Mouse (Mus musculus) intestine, postnatal 0 days (tissue): Measurements from ENCODE around the gene Kctd19. TPM values are rescaled to one million over a fixed set of nuclear protein-coding genes. Genes with fewer than 3 reads are reported as not detected.

ENCODE experiments used
- ATAC-seq: fragments of 200-750 bp; cut with Nextera tagmentation; 2 replicates; pipeline ENCODE4 v1.8.0; 2017; ENCODE audit warnings: mild to moderate bottlenecking, moderate TSS enrichment, moderate library complexity
- H3K27ac ChIP-seq: fragments of 300-500 bp; sonication (generic); 2 replicates; pipeline ENCODE4 v1.5.1; 2014; ENCODE audit warnings: mild to moderate bottlenecking, low read depth, low read length, moderate library complexity
- H3K27me3 ChIP-seq: fragments of 300-500 bp; sonication (generic); replicated peaks from 2 replicates; pipeline ENCODE4 v1.6.1; 2014; ENCODE audit warnings: low read length, mixed read lengths; ENCODE audit not compliant: control insufficient read depth, insufficient read depth
- H3K36me3 ChIP-seq: fragments of 300-500 bp; sonication (generic); 2 replicates; pipeline ENCODE4 v1.6.1; 2014; ENCODE audit warnings: mild to moderate bottlenecking, moderate library complexity; ENCODE audit not compliant: control insufficient read depth, insufficient read depth
- H3K4me1 ChIP-seq: fragments of 300-500 bp; sonication (generic); replicated peaks from 2 replicates; pipeline ENCODE4 v1.6.1; 2014; ENCODE audit warnings: antibody characterized with exemption, low read length, mixed read lengths; ENCODE audit not compliant: control insufficient read depth, insufficient read depth
- H3K4me2 ChIP-seq: fragments of 300-500 bp; sonication (generic); replicated peaks from 2 replicates; pipeline ENCODE4 v1.6.1; 2014; ENCODE audit warnings: low read depth, mild to moderate bottlenecking, moderate library complexity
- H3K4me3 ChIP-seq: fragments of 300-500 bp; sonication (generic); 2 replicates; pipeline ENCODE4 v1.5.1; 2014; ENCODE audit warnings: low read depth, low read length
- H3K9ac ChIP-seq: fragments of 300-500 bp; sonication (generic); 2 replicates; pipeline ENCODE4 v1.6.1; 2014; ENCODE audit warnings: mild to moderate bottlenecking, low read depth, low read length
- H3K9me3 ChIP-seq: fragments of 300-500 bp; sonication (generic); 2 replicates; pipeline ENCODE4 v1.6.1; 2016; ENCODE audit warnings: mixed run types; ENCODE audit not compliant: control insufficient read depth
- CTCF ChIP-seq: sonication (generic); IDR thresholded peaks from 2 replicates; pipeline ENCODE4 v1.5.1; 2016; ENCODE audit warnings: low read depth, mild to moderate bottlenecking, control low read depth, antibody characterized with exemption, moderate library complexity
- WGBS: fragments of 180-500 bp; shearing (Covaris S2); extraction: QIAGEN DNeasy Blood & Tissue Kit; methylation state at CpG from one replicate; pipeline ENCODE4 v1.1.7; 2014; 5-methylcytosine and 5-hydroxymethylcytosine counted together
- polyA plus RNA-seq: library from polyadenylated mRNA; unstranded; fragments of >200 nt; fragmentation: Nextera tagmentation; extraction: Ambion mirVana; gene quantifications from 2 replicates; pipeline ENCODE4 v1.2.1, GENCODE M21; 2015

The Kctd19 gene
- polyA plus RNA-seq, 1 experiment from 2014 or later, result 0.07 TPM

DNA sequence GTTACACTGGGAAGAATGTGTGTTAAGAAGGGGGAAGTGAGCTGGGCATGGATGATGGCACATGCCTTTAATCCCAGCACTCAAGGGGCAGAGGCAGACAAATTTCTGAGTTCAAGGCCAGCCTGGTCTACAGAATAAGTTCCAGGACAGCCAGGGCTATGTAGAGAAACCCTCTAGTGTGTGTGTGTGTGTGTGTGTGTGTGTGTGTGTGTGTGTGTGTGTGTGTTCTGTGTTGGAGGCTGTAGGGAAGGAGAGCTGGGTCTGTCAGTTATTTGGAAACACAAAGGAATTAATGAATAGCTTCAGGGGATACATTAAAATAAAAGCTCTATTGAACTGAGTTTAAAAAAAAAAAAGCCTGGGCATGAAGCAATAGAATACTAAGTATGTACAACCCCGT is 37.7 kb upstream of the Kctd19 start:
- Histone ChIP-seq H3K27ac (no peak overlapping the region), H3K4me3 (no peak overlapping the region), H3K27me3 (peaks cover 3% of the 10 kb centered on the region; the same call in 1 of the 2 replicates), H3K4me1 (no peaks in the 10 kb centered on the region), H3K9me3 (no peaks in the 10 kb centered on the region), H3K4me2 (no peak overlapping the region), H3K9ac (no peak overlapping the region), H3K36me3 (no peaks in the 10 kb centered on the region)
- 76% methylated on average over 1 of the region's 1 CpGs for WGBS
- ATAC-seq, result no peak
- TF ChIP-seq CTCF, result no peak

DNA sequence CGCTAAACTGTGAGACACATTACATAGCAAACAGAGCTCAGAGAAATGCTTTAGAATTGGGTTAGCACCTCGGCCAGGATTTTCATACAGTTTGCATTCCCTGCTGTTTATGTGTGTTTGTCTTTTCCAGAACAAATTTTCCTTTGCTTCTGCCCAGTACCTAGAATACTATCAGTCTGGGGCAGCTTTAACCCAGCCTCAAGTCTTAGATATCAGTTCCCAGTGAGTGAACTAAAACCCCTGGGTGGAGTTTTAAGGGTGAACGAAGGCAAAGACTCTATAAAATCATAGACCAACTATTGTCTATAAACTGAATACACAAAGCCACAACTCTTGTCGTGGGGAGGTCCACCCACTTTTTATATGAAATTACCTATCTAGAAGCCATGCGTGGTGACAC is 35.3 kb upstream of the Kctd19 start:
- ATAC-seq, result no peak
- 73% methylated on average over 5 of the region's 5 CpGs for WGBS
- no peaks in the 10 kb centered on the region; the same call in 1 of the 2 replicates for H3K27me3 ChIP-seq

DNA sequence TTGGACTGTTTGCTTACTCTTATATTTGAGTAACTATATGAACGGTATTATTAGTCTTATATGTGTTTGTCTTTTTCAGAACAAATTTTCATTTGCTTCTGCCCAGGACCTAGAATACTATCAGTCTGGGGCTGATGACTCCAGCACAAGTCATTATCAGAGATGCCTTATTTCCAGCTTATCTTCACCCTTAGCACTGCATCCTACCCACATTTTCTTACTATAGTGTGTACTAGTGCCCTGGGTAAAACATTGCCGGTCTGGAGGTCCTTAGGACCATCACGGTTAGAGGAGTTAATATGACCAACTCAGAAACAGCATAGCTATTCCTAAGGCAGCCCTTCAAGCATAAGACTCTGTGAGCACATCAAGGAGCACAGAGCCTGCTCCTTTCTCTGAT is 34.9 kb upstream of the Kctd19 start:
- no peak for ATAC-seq
- H3K4me3 ChIP-seq, result no peak overlapping the region

More for the DNA sequence above, 35.3 kb upstream of the Kctd19 start:
- no peak for TF ChIP-seq CTCF
- no peak overlapping the region for H3K4me3 ChIP-seq
- H3K4me1 ChIP-seq, result no peaks in the 10 kb centered on the region
- H3K9ac ChIP-seq, result no peak overlapping the region
- no peaks in the 10 kb centered on the region for H3K9me3 ChIP-seq
- H3K4me2 ChIP-seq, result no peak overlapping the region
- no peaks in the 10 kb centered on the region for H3K36me3 ChIP-seq
- H3K27ac ChIP-seq, result no peak overlapping the region

DNA sequence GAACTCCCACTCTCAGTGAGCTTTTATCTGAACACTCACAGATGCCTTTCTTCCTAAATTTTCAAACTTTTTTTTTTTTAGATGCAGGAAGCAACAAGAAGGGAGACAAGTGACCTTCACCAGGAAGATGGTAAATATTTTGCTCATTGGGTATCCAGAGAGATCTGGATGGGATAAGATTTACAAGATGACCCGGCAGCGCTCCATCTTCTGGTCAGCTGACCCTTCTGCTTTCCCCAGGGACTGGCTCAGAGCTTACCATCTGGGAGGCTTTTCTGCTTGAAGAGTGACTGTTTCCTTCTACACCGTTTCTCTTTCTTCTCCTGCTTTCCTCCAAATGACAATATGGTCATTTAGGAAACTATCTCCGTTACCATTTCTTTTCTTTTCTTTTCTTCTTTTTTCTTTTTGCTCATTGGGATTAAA is 32.8 kb upstream of the Kctd19 start:
- no peak overlapping the region for H3K4me2 ChIP-seq
- 29% methylated on average over 4 of the region's 4 CpGs for WGBS
- H3K4me3 ChIP-seq, result no peak overlapping the region
- H3K27me3 ChIP-seq, result no peaks in the 10 kb centered on the region; the same call in 1 of the 2 replicates
- no peaks in the 10 kb centered on the region for H3K9me3 ChIP-seq
- no peaks in the 10 kb centered on the region for H3K4me1 ChIP-seq
- no peak for ATAC-seq
- no peaks in the 10 kb centered on the region for H3K36me3 ChIP-seq
- TF ChIP-seq CTCF, result no peak
- no peak overlapping the region for H3K27ac ChIP-seq
- H3K9ac ChIP-seq, result no peak overlapping the region

More for the DNA sequence above, 34.9 kb upstream of the Kctd19 start:
- H3K27ac ChIP-seq, result no peak overlapping the region
- no peaks in the 10 kb centered on the region for H3K4me1 ChIP-seq
- WGBS, result 86% methylated on average over 3 of the region's 3 CpGs
- H3K36me3 ChIP-seq, result no peaks in the 10 kb centered on the region
- H3K9me3 ChIP-seq, result no peaks in the 10 kb centered on the region
- no peak overlapping the region for H3K4me2 ChIP-seq
- TF ChIP-seq CTCF, result no peak
- no peaks in the 10 kb centered on the region; the same call in 1 of the 2 replicates for H3K27me3 ChIP-seq
- H3K9ac ChIP-seq, result no peak overlapping the region

DNA sequence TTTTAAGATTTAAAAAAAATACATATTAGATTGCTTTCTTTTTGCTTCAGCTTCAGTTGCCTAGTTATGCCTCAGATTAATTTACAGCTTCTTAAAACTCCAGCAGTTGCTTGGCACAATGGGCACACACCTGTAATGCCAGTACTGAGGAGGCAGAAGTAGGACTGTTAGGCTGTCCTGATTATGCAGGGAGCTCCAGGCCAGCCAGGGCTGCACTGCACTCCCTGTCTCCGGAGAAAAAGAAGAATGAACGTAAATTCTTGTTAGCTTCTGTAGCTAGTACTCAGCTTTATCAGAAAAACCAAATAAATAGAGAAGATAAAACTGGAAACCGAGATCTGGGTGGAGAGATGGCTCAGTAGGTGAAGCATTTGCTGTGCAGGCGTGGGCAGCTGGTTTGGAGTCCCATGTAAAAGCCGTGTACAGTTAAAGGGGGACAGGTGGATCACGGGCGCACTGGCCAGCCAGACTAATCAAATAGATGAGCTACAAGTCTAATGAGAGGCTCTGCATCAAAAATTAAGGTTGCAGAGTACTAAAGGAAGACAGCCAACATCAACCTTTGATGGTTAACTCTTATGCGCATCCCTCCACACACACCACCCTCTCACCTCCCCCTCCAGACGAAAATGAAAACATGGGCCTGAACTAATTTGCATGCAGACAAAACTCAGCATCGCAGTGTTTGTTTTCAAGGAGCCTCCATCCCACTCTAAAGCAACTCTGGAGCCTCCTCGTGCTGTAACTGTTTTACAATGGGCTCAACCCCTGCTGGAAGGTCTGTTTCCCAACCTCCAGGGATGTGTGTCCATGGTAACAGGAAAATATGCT is 32.2 kb upstream of the Kctd19 start:
- H3K4me3 ChIP-seq, result no peak overlapping the region
- no peak overlapping the region for H3K9ac ChIP-seq
- no peak for ATAC-seq
- no peak for TF ChIP-seq CTCF
- H3K4me2 ChIP-seq, result no peak overlapping the region
- H3K36me3 ChIP-seq, result no peaks in the 10 kb centered on the region
- no peaks in the 10 kb centered on the region for H3K4me1 ChIP-seq
- H3K9me3 ChIP-seq, result no peaks in the 10 kb centered on the region
- H3K27ac ChIP-seq, result no peak overlapping the region
- H3K27me3 ChIP-seq, result no peaks in the 10 kb centered on the region; the same call in 1 of the 2 replicates
- WGBS, result 41% methylated on average over 11 of the region's 11 CpGs

DNA sequence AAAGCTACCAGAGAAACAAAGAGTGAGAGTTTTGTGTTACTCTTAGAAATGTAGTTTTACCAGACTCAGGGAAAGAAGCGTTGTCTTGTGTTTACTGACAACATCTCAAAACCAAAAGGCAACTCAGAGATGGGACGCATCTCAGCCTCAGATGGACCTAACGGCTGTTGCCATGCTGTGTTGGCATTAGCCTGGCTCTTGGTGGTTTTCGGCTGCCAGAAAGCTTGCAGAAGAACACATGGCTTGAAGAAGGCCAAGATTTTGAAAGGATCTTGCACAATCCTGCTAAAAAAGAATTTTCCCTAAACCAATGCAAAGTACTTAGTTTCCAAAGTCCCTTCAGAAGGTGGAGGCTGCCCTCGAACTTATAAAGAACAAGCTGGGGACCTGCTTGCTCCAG is 29.4 kb upstream of the Kctd19 start:
- H3K4me2 ChIP-seq, result no peak overlapping the region
- H3K4me3 ChIP-seq, result no peak overlapping the region
- ATAC-seq, result no peak
- no peaks in the 10 kb centered on the region for H3K4me1 ChIP-seq
- 89% methylated on average over 5 of the region's 5 CpGs for WGBS
- H3K27ac ChIP-seq, result no peak overlapping the region
- no peaks in the 10 kb centered on the region; the same call in 1 of the 2 replicates for H3K27me3 ChIP-seq
- H3K9ac ChIP-seq, result no peak overlapping the region
- H3K9me3 ChIP-seq, result no peaks in the 10 kb centered on the region
- H3K36me3 ChIP-seq, result no peaks in the 10 kb centered on the region
- no peak for TF ChIP-seq CTCF
